8 mouse cellular contexts compared by ENCODE assay signal in the genomic region with DNA sequence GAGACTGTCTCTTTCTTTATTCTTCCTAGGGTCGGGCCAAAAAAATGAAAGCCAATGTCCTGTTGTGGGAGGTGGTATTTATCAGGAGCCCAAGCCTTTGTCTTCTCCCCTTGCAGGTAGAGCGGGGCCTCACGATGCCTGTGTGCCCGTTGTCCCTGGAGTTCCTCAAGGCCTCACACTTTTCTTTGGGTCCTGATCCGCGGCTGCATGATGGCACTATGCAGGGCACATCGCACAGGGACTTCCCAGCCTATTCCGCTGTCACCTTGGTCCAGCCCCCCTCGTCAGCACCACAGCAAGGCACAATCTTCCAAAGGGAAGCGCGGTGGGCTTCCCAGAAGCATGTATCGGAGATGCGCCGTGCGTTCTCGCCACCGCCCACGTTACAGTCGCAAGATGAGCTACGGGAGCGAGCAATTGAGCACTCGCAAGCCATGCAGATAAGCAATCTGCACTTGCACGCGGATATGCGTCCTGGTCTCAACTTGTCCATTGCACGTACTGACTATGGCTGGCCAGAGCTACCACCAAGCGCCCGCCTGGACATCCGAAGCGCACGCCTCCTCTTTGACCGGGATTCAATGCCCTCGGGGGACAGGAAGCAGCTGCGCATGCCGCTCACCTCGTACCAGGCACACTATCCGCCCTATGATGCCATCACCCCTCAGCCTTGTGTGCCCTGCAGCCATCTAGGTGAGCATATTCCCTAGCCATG. TPM values are rescaled to one million over a fixed set of nuclear protein-coding genes. Genes with fewer than 3 reads are reported as not detected.
DNase-seq lines count a peak whose midpoint lies in the region; ATAC-seq lines count a peak whose summit lies in the region.

No protein-coding gene starts in this region.

- peak overlapping the region; percentile 37 for H3K4me3 ChIP-seq in heart, embryonic 15.5 days
- peak overlapping the region; percentile 24 for H3K4me3 ChIP-seq in brown adipose tissue, adult 24 weeks (ENCODE audit: insufficient read depth, low read depth, low read length)
- H3K4me3 ChIP-seq in hindbrain, embryonic 16.5 days (ENCODE audit: low read length) = peak overlapping the region; percentile 35
- H3K4me3 ChIP-seq in midbrain, embryonic 13.5 days (replicated peaks) = peak overlapping the region; percentile 32

- H3K4me1 ChIP-seq in heart, embryonic 15.5 days (replicated peaks) = peaks cover 6% of the 10 kb centered on the region; the same call in 1 of the 2 replicates
- H3K4me1 ChIP-seq in brown adipose tissue, adult 24 weeks (ENCODE audit: control insufficient read depth, insufficient read depth, insufficient read length, low read length) = peaks cover 4% of the 10 kb centered on the region; the same call in 1 of the 2 replicates
- no peaks in the 10 kb centered on the region for H3K4me1 ChIP-seq in hindbrain, embryonic 16.5 days (ENCODE audit: control insufficient read depth, insufficient read depth, low read depth, low read length)
- 0 out of 2 replicates have a peak, but pooled peaks cover 7% of the 10 kb centered on the region for H3K4me1 ChIP-seq in midbrain, embryonic 13.5 days (replicated peaks)

- H3K9me3 ChIP-seq in heart, embryonic 15.5 days (replicated peaks) = no peaks in the 10 kb centered on the region
- no peaks in the 10 kb centered on the region for H3K9me3 ChIP-seq in hindbrain, embryonic 16.5 days (ENCODE audit: control insufficient read depth, low read length)
- no peaks in the 10 kb centered on the region for H3K9me3 ChIP-seq in midbrain, embryonic 13.5 days

- H3K9ac ChIP-seq in heart, embryonic 15.5 days = no peak overlapping the region; the same call in 1 of the 2 replicates
- H3K9ac ChIP-seq in hindbrain, embryonic 16.5 days (ENCODE audit: low read depth, low read length) = peak overlapping the region; percentile 60
- peak overlapping the region; percentile 53; the same call in 1 of the 2 replicates for H3K9ac ChIP-seq in midbrain, embryonic 13.5 days (replicated peaks)

- 20% methylated on average over 37 of the region's 37 CpGs for WGBS in heart, embryonic 15.5 days
- WGBS in hindbrain, embryonic 16.5 days = 28% methylated on average over 37 of the region's 37 CpGs
- 34% methylated on average over 37 of the region's 37 CpGs for WGBS in midbrain, embryonic 13.5 days

- ATAC-seq in heart, embryonic 15.5 days (replicated peaks; ENCODE audit: insufficient number of reproducible peaks, insufficient read depth, low FRiP score, low read depth) = 0 out of 2 replicates have a peak, but pooled peaks have one; percentile 56
- ATAC-seq in hindbrain, embryonic 16.5 days = peak; percentile 76
- peak; percentile 59 for ATAC-seq in midbrain, embryonic 13.5 days

- H3K27me3 ChIP-seq in heart, embryonic 15.5 days = peaks cover 11% of the 10 kb centered on the region
- no peaks in the 10 kb centered on the region for H3K27me3 ChIP-seq in hindbrain, embryonic 16.5 days (replicated peaks; ENCODE audit: control insufficient read depth, insufficient read depth, low read length)
- no peaks in the 10 kb centered on the region for H3K27me3 ChIP-seq in midbrain, embryonic 13.5 days

- H3K36me3 ChIP-seq in heart, embryonic 15.5 days = no peaks in the 10 kb centered on the region
- H3K36me3 ChIP-seq in hindbrain, embryonic 16.5 days (ENCODE audit: control insufficient read depth, insufficient read depth, low read length) = no peaks in the 10 kb centered on the region
- no peaks in the 10 kb centered on the region for H3K36me3 ChIP-seq in midbrain, embryonic 13.5 days

- H3K4me2 ChIP-seq in heart, embryonic 15.5 days = peak overlapping the region; percentile 62
- H3K4me2 ChIP-seq in hindbrain, embryonic 16.5 days (ENCODE audit: low read length) = peak overlapping the region; percentile 58
- peak overlapping the region; percentile 53 for H3K4me2 ChIP-seq in midbrain, embryonic 13.5 days (replicated peaks)

- no peak for DNase-seq in heart, adult 18-20 months
- no peak for DNase-seq in Muller cell, postnatal 12 days (ENCODE audit: inconsistent ontology term)
- no peak for DNase-seq in c-Kit-positive CD71-positive TER-119-positive erythroid progenitor cells, embryonic 14.5 days (ENCODE audit: low spot score)
- no peak for DNase-seq in urinary bladder, postnatal 25 days (ENCODE audit: low spot score)

- H3K27ac ChIP-seq in heart, embryonic 15.5 days = no peak overlapping the region
- H3K27ac ChIP-seq in brown adipose tissue, adult 24 weeks (replicated peaks; ENCODE audit: low read depth, low read length) = no peak overlapping the region
- H3K27ac ChIP-seq in hindbrain, embryonic 16.5 days (ENCODE audit: low read depth, low read length) = no peak overlapping the region
- no peak overlapping the region for H3K27ac ChIP-seq in midbrain, embryonic 13.5 days

RNA-seq across cellular contexts. Expression of a gene that starts 5.2 kb away (rescaled TPM):
- not detected in 2 replicates for polyA plus RNA-seq in heart, embryonic 15.5 days (2015; fragmentation: Nextera tagmentation; extraction: Ambion mirVana)
- total RNA-seq in heart, adult 18-20 months (2021) = not detected
- not detected in 2 replicates for polyA plus RNA-seq in brown adipose tissue, adult 24 weeks (2012; ENCODE audit: insufficient read depth, insufficient read length, missing spikeins)
- 0.39 and 0.60 TPM in 2 replicates for polyA plus RNA-seq in hindbrain, embryonic 16.5 days (2015; fragmentation: Nextera tagmentation; extraction: Ambion mirVana)
- 0.17 and 0.23 TPM in 2 replicates for polyA plus RNA-seq in midbrain, embryonic 13.5 days (2015; fragmentation: Nextera tagmentation; extraction: Ambion mirVana)

RNA-seq across cellular contexts. Expression of a gene that starts 8.4 kb away (rescaled TPM):
- 5.2 and 5.8 TPM in 2 replicates for polyA plus RNA-seq in heart, embryonic 15.5 days (2015; fragmentation: Nextera tagmentation; extraction: Ambion mirVana)
- total RNA-seq in heart, adult 18-20 months (2021) = 1 to 10 TPM; 3.6 to 4.2 TPM
- polyA plus RNA-seq in brown adipose tissue, adult 24 weeks (2012; ENCODE audit: insufficient read depth, insufficient read length, missing spikeins) = 11.4 and 12.6 TPM in 2 replicates
- polyA plus RNA-seq in hindbrain, embryonic 16.5 days (2015; fragmentation: Nextera tagmentation; extraction: Ambion mirVana) = 4.2 and 4.3 TPM in 2 replicates
- 4.4 and 5.3 TPM in 2 replicates for polyA plus RNA-seq in midbrain, embryonic 13.5 days (2015; fragmentation: Nextera tagmentation; extraction: Ambion mirVana)

RNA-seq across cellular contexts. Expression of a gene that starts 17.1 kb away (rescaled TPM):
- 26.4 and 34.9 TPM in 2 replicates for polyA plus RNA-seq in heart, embryonic 15.5 days (2015; fragmentation: Nextera tagmentation; extraction: Ambion mirVana)
- total RNA-seq in heart, adult 18-20 months (2021) = 10 to 100 TPM; 29.4 to 30.5 TPM
- 12.6 and 13.9 TPM in 2 replicates for polyA plus RNA-seq in brown adipose tissue, adult 24 weeks (2012; ENCODE audit: insufficient read depth, insufficient read length, missing spikeins)
- polyA plus RNA-seq in hindbrain, embryonic 16.5 days (2015; fragmentation: Nextera tagmentation; extraction: Ambion mirVana) = 55.3 and 65.3 TPM in 2 replicates
- polyA plus RNA-seq in midbrain, embryonic 13.5 days (2015; fragmentation: Nextera tagmentation; extraction: Ambion mirVana) = 85.1 and 90.0 TPM in 2 replicates

RNA-seq across cellular contexts. Expression of a gene that starts 24.4 kb away (rescaled TPM):
- polyA plus RNA-seq in heart, embryonic 15.5 days (2015; fragmentation: Nextera tagmentation; extraction: Ambion mirVana) = 42.3 and 54.2 TPM in 2 replicates
- 10 to 100 TPM; 17.8 to 21.0 TPM for total RNA-seq in heart, adult 18-20 months (2021)
- polyA plus RNA-seq in brown adipose tissue, adult 24 weeks (2012; ENCODE audit: insufficient read depth, insufficient read length, missing spikeins) = 31.7 and 41.0 TPM in 2 replicates
- polyA plus RNA-seq in hindbrain, embryonic 16.5 days (2015; fragmentation: Nextera tagmentation; extraction: Ambion mirVana) = 113 and 119 TPM in 2 replicates
- polyA plus RNA-seq in midbrain, embryonic 13.5 days (2015; fragmentation: Nextera tagmentation; extraction: Ambion mirVana) = 93.4 and 99.6 TPM in 2 replicates

RNA-seq across cellular contexts. Expression of a gene that starts 39.3 kb away (rescaled TPM):
- 14.2 and 18.6 TPM in 2 replicates for polyA plus RNA-seq in heart, embryonic 15.5 days (2015; fragmentation: Nextera tagmentation; extraction: Ambion mirVana)
- 10 to 100 TPM in 1 of 2 experiments, 1 to 10 TPM in 1; 8.1 to 10.2 TPM for total RNA-seq in heart, adult 18-20 months (2021)
- polyA plus RNA-seq in brown adipose tissue, adult 24 weeks (2012; ENCODE audit: insufficient read depth, insufficient read length, missing spikeins) = 11.3 and 12.3 TPM in 2 replicates
- 43.1 and 52.0 TPM in 2 replicates for polyA plus RNA-seq in hindbrain, embryonic 16.5 days (2015; fragmentation: Nextera tagmentation; extraction: Ambion mirVana)
- polyA plus RNA-seq in midbrain, embryonic 13.5 days (2015; fragmentation: Nextera tagmentation; extraction: Ambion mirVana) = 33.0 and 34.1 TPM in 2 replicates
